Mouse (Mus musculus): ENCODE measurements around the gene Def6.

The Def6 gene

GRCm38 (mm10) chr17:28207591-28208313 lies at the start of gene Def6:
TSS of gene Def6 (plus strand) at chr17:28207778.
- DNase-seq (ENCODE audit: low read depth, low spot score) = peak; percentile 25

- DNase-seq (ENCODE audit: low read depth, low spot score) = no peak
Observed at GRCm38 (mm10) chr17:28160361-28160760, 47.2 kb upstream of the Def6 start.

- no peak for DNase-seq (ENCODE audit: low read depth, low spot score)
Observed at GRCm38 (mm10) chr17:28161310-28161881, 46.2 kb upstream of the Def6 start.

- peak; percentile 82 for DNase-seq (ENCODE audit: low read depth, low spot score)
Observed at GRCm38 (mm10) chr17:28163666-28164065, 43.9 kb upstream of the Def6 start.

GRCm38 (mm10) chr17:28170460-28171305 lies 36.9 kb upstream of the Def6 start:
- DNase-seq (ENCODE audit: low read depth, low spot score) = peak; percentile 97

GRCm38 (mm10) chr17:28172690-28173089 lies 34.9 kb upstream of the Def6 start:
- no peak for DNase-seq (ENCODE audit: low read depth, low spot score)

GRCm38 (mm10) chr17:28176775-28177539 lies 30.6 kb upstream of the Def6 start, which contains the start of gene Zfp523:
TSS of gene Zfp523 (plus strand) at chr17:28177129.
- DNase-seq (ENCODE audit: low read depth, low spot score) = peak; percentile 84

- peak; percentile 68 for DNase-seq (ENCODE audit: low read depth, low spot score)
Observed at GRCm38 (mm10) chr17:28177540-28178046, 30.0 kb upstream of the Def6 start.

GRCm38 (mm10) chr17:28180331-28180730 lies 27.2 kb upstream of the Def6 start:
- no peak for DNase-seq (ENCODE audit: low read depth, low spot score)

- no peak for DNase-seq (ENCODE audit: low read depth, low spot score)
Observed at GRCm38 (mm10) chr17:28180783-28181544, 26.6 kb upstream of the Def6 start.

GRCm38 (mm10) chr17:28184971-28185638 lies 22.5 kb upstream of the Def6 start:
- DNase-seq (ENCODE audit: low read depth, low spot score) = no peak

- no peak for DNase-seq (ENCODE audit: low read depth, low spot score)
Observed at GRCm38 (mm10) chr17:28188313-28188712, 19.3 kb upstream of the Def6 start.

- DNase-seq (ENCODE audit: low read depth, low spot score) = peak; percentile 61
Observed at GRCm38 (mm10) chr17:28192754-28193153, 14.8 kb upstream of the Def6 start.

- DNase-seq (ENCODE audit: low read depth, low spot score) = peak; percentile 69
Observed at GRCm38 (mm10) chr17:28193559-28193958, 14.0 kb upstream of the Def6 start.

GRCm38 (mm10) chr17:28195033-28195432 lies 12.5 kb upstream of the Def6 start:
- DNase-seq (ENCODE audit: low read depth, low spot score) = no peak

- no peak for DNase-seq (ENCODE audit: low read depth, low spot score)
Observed at GRCm38 (mm10) chr17:28197646-28198045, 9.9 kb upstream of the Def6 start.

GRCm38 (mm10) chr17:28201982-28202381 lies 5.6 kb upstream of the Def6 start:
- DNase-seq (ENCODE audit: low read depth, low spot score) = no peak

GRCm38 (mm10) chr17:28204052-28204720 lies 3.4 kb upstream of the Def6 start:
- DNase-seq (ENCODE audit: low read depth, low spot score) = peak; percentile 59

- DNase-seq (ENCODE audit: low read depth, low spot score) = no peak
Observed at GRCm38 (mm10) chr17:28205443-28205842, 2.1 kb upstream of the Def6 start.

Measured in 3T3-L1 (cell line).